Mouse (Mus musculus) layer of hippocampus, adult 8-10 months (tissue): ENCODE data around the gene Itgb5. TPM values are rescaled to one million over a fixed set of nuclear protein-coding genes. Genes with fewer than 3 reads are reported as not detected.

Source experiments
- DNase-seq, 2 experiments: peaks; one replicate each; pipeline ENCODE4 v3.0.0; 2022; ENCODE audit warnings: low spot score in 2 of 2
- total RNA-seq, 4 experiments: library from RNA; stranded (reverse); gene quantifications; 2 replicates each; pipeline ENCODE4 v1.2.4; 2022

Itgb5 gene
- total RNA-seq, 4 experiments from 2014 or later = 39.4 to 114 (median 64.9) TPM

GRCm38 (mm10) chr16:33904553-33904952 is 75.1 kb downstream of the Itgb5 start:
- no peak for DNase-seq

DNA sequence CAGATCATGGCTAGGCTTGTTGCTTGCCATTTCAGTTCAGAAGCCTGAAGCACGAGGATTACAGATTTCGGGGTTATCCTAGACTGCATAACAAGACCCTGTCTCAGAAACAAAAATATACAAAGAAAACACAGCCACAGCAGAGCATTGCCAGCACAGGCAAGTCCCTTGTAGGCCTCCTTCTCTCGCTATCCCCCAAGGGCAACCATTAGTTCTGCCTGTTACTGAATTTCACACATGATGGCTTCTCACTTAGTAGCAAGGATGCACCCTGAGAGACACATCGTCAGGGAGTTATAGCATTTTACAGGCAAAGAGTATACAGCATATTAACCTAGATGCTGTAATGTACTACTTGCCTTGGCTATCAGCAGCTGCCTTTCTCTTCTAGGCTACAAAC is 78.8 kb downstream of the Itgb5 start:
- DNase-seq = no peak

DNA sequence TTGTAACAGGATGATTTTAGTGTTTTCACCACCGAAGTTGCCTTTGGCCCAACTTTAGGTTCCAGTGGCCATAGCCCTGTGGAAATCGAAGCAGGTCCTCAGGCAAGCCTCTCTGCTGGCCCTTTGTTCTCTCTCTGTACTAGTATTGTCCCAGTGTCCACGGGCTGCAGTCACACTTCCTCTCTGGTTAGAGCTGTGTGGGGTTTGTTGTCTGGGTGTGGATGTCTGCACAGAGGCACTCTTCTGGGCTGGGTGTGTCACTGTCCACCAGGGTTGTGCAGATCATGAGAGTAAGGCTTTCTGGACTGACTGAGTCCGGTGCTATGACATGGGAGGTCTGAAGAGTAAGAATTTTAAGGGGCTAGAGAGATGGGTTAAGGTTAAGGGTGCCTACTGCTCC is 85.5 kb downstream of the Itgb5 start:
- no peak for DNase-seq

- peak in 1 of 2 experiments; percentile 37 for DNase-seq
Observed at GRCm38 (mm10) chr16:33916473-33917251, 87.2 kb downstream of the Itgb5 start.

DNA sequence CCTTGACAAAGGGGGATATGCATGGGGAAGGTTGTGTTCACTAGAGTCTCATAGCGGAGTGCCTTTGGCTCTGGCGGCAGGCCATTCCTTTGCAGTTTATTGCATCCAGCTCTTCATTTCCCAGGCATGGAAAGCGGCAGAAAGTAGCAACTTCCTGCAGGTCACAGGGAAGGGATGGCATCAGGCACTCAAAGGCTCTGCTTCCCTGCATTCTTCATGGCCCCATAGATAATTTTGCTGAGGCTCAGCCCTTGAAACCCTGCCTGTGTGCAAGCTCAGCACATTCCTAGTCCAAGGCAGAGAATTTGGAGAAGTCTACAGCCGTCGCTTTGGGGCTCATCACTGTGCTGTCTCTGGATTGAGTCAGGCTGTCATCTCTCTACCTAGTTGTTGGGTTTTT is 87.9 kb downstream of the Itgb5 start:
- DNase-seq = no peak

GRCm38 (mm10) chr16:33917926-33918325 is 88.5 kb downstream of the Itgb5 start:
- DNase-seq = no peak

- DNase-seq = no peak
Observed at GRCm38 (mm10) chr16:33921514-33921913, 92.0 kb downstream of the Itgb5 start.

- no peak for DNase-seq
Observed at GRCm38 (mm10) chr16:33922111-33923000, 92.9 kb downstream of the Itgb5 start.

DNA sequence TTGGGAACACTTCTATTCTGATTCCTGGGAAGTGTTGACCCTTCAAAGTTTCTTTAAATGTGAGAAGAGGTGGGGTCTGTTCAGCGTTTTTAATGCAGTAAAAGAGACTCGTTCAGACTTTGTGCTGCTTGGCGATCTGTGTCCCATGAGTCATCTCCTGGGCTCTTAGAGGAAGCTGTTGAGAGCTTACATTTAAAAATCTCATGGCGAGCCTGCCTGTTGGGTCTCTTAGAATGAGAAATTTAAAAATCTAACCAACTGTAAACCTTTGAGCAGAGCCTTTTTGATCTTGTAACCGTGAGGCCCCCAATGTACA is 93.5 kb downstream of the Itgb5 start:
- DNase-seq = no peak

DNA sequence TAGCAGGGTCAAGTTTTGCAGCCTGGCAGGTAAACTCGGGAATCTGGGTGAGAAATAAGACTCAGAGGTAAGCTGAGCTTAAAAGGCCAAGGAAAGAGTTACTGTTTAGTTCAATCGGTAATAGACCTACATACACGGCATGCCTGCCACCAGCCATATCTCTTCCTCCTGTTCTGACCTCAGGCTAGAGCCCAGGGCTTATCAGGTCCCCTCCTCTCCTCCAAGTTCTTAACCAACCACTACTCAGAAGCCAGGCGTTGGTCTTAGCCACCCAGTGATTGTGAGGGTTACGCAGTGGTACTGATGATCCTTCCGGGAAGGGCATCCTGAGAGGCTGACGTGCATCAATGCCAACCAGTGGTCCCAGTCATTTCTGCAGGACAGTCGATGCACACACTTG is 94.3 kb downstream of the Itgb5 start:
- no peak for DNase-seq

GRCm38 (mm10) chr16:33927263-33927824 is 97.9 kb downstream of the Itgb5 start:
- DNase-seq = no peak

DNA sequence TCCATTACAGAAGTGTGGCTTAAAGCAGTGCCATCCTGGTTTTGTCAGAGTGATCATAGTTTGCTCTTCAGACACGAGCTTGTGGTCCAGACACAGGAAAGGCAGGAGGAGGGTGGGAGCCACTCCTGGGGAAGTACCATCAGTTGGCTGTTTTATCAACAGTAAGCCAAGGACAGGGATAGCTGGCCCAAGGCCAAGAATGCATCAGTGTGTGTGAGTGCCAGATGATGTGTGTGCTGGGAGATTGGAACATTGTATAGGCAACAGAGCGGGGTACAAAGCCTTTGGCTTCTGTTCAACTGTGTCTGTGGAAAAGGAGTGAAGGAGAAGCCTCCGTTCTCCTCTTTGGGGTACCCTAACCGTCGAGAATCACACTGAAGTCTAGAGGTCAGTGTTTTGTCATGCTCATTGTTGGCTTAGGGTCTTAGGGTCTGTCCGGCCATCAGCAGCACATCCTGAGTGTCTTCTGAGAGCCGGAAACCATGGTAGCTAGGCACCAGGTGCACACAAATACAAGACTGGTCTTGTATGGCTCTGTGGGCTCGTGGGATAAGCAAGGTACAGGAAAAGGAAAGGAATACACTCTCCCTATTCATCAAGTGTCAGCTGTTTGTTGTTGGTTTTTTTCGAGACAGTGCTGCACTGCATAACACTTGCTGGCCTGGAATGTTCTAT is 99.5 kb downstream of the Itgb5 start:
- no peak for DNase-seq

- DNase-seq = no peak
Observed at GRCm38 (mm10) chr16:33930785-33931184, 101.3 kb downstream of the Itgb5 start.

GRCm38 (mm10) chr16:33931682-33932081 is 102.2 kb downstream of the Itgb5 start:
- DNase-seq = no peak

- DNase-seq = no peak
Observed at GRCm38 (mm10) chr16:33932126-33932525, 102.7 kb downstream of the Itgb5 start.

DNA sequence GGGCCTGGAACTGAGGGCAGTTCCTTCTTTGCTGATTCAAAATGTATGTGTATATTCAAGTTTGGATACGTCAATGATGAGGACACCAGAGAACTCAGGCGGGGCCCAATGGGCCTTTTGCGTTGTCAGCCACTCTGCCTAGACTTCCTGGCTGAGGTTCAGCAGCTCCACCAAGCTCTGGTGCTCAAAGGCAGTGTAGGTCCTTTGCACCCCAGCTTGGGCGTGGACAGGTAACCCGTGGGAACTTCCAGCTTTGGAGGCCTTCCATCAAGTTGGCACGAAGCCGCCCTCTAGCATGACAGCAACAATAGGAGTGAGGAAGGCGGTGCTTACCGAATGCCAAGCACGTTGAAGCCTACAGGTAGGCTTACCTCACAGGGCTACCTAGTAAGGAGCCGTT is 103.9 kb downstream of the Itgb5 start:
- no peak for DNase-seq

DNA sequence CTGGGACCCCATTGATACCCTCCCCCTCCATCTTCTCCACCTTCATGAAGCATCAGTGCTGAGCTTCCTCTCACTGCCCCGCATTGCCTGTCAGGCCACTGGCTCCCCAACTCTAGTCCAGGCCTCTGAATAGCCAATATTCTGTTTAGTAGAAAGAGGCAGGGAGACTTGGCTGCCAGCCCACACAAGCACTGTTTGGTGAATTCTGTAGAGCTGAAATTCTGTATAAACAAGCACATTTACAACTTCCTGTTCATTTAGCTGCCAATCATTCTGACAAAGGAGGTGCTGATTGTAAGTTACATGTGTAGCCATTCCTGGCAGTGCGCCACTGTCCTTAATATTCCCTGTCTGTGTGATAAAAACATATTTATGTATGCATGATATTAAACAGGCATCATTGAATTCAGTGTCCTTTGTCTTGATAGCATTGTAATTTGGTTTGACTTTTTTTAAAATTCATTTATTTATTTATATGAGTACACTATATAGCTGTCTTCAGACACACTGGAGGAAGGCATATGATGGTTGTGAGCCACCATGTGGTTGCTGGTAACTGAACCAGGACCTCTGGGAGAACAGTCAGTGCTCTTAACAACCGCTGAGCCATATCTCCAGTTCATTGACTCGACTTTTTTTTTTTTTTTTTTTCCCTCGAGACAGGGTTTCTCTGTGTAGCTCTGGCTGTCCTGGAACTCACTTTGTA is 105.4 kb downstream of the Itgb5 start:
- peak; percentile 39 to 62 for DNase-seq

DNA sequence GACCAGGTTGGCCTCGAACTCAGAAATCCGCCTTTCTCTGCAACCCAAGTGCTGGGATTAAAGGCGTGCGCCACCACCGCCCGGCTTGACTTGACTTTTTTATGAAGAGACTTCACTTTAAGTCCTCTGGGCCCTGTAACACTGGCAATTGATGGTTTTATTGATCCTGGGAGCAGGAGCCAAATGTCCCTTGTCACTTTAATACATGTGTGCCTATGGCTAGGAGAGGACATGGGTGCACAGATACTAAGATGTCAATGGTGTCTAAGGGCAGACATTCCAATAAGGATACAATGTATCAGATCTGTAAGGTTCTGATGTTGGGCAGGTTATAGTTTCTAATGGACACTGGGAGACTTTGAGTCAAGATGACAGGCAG is 105.9 kb downstream of the Itgb5 start:
- DNase-seq = no peak

GRCm38 (mm10) chr16:33936885-33937284 is 107.4 kb downstream of the Itgb5 start:
- no peak for DNase-seq

- peak; percentile 35 to 59 for DNase-seq
Observed at GRCm38 (mm10) chr16:33937567-33937966, 108.1 kb downstream of the Itgb5 start.
